Mouse (Mus musculus) ES-E14 (cell line): ENCODE results near the gene Hmga1. TPM values are rescaled to one million over a fixed set of nuclear protein-coding genes. Genes with fewer than 3 reads are reported as not detected.

Experiments used
- DNase-seq: peaks from one replicate; pipeline ENCODE4 v3.0.0-alpha.2; 2013; ENCODE audit warnings: low read depth, low spot score
- H3K27ac ChIP-seq: 2 replicates; pipeline ENCODE4 v1.5.1; 2012; ENCODE audit warnings: low read depth, mild to moderate bottlenecking, low read length, moderate library complexity, mixed read lengths; ENCODE audit not compliant: poor library complexity, insufficient read depth, severe bottlenecking
- H3K36me3 ChIP-seq: 2 replicates; pipeline ENCODE4 v1.6.1; 2012; ENCODE audit warnings: mild to moderate bottlenecking, low read length, moderate library complexity, mixed read lengths; ENCODE audit not compliant: control insufficient read depth, poor library complexity, insufficient read depth, severe bottlenecking
- H3K4me1 ChIP-seq, 2 experiments: fragments of 150-350 bp in 1 of 2; sonication (generic) in 1 of 2; 2 replicates each; pipeline ENCODE4 v1.6.1; 2012; ENCODE audit warnings: low read length in 2 of 2, mild to moderate bottlenecking in 1 of 2, mixed read lengths in 1 of 2; ENCODE audit not compliant: control insufficient read depth in 2 of 2, insufficient read depth in 2 of 2, poor library complexity in 1 of 2
- H3K4me3 ChIP-seq, 2 experiments: fragments of 150-350 bp in 1 of 2; sonication (generic) in 1 of 2; 2 replicates each; pipeline ENCODE4 v1.5.1; 2012; ENCODE audit warnings: low read length in 2 of 2, low read depth in 1 of 2, mild to moderate bottlenecking in 1 of 2, mixed read lengths in 1 of 2; ENCODE audit not compliant: insufficient read depth in 1 of 2, poor library complexity in 1 of 2, severe bottlenecking in 1 of 2
- H3K9ac ChIP-seq: 2 replicates; pipeline ENCODE4 v1.6.1; 2012; ENCODE audit warnings: low read depth, mild to moderate bottlenecking, low read length, mixed read lengths; ENCODE audit not compliant: poor library complexity, insufficient read depth, severe bottlenecking
- H3K9me3 ChIP-seq: fragments of 150-350 bp; sonication (generic); 2 replicates; pipeline ENCODE4 v1.6.1; 2012; ENCODE audit warnings: low read depth, mild to moderate bottlenecking, low read length; ENCODE audit not compliant: control insufficient read depth, insufficient read depth
- CHD2 ChIP-seq: IDR thresholded peaks from 2 replicates; pipeline ENCODE4 v1.6.1; 2014; ENCODE audit warnings: mild to moderate bottlenecking, low read depth, low read length, inconsistent platforms
- HCFC1 ChIP-seq: IDR thresholded peaks from 2 replicates; pipeline ENCODE4 v1.6.1; 2012; ENCODE audit warnings: low read length, inconsistent platforms, borderline replicate concordance; ENCODE audit not compliant: insufficient read depth
- MAFK ChIP-seq: IDR thresholded peaks from 2 replicates; pipeline ENCODE4 v1.6.1; 2014; ENCODE audit warnings: mild to moderate bottlenecking, low read depth, low read length, inconsistent platforms; ENCODE audit not compliant: insufficient read depth
- ZC3H11A ChIP-seq: IDR thresholded peaks from 2 replicates; pipeline ENCODE4 v1.6.1; 2012; ENCODE audit warnings: low read depth, mild to moderate bottlenecking, inconsistent platforms, low read length, borderline replicate concordance
- ZNF384 ChIP-seq: IDR thresholded peaks from 2 replicates; pipeline ENCODE4 v1.6.1; 2012; ENCODE audit warnings: low read depth, low read length, inconsistent platforms
- in situ Hi-C, 2 experiments: fragments of 600-800 bp; cut with MboI; formaldehyde crosslinking; loops; one replicate each; pipeline ENCODE4 v1.15.1; 2025; ENCODE audit warnings: low sequenced_read_pairs in 2 of 2, inconsistent platforms in 1 of 2; ENCODE audit not compliant: unreplicated experiment in 2 of 2
- total RNA-seq: library from RNA; depleted of rRNA; stranded (reverse); fragments of 300-350 nt; gene quantifications from 2 replicates; pipeline ENCODE4 v1.2.3, GENCODE M21; 2012

Gene Hmga1
- total RNA-seq, 1 experiment = 175 TPM

DNA sequence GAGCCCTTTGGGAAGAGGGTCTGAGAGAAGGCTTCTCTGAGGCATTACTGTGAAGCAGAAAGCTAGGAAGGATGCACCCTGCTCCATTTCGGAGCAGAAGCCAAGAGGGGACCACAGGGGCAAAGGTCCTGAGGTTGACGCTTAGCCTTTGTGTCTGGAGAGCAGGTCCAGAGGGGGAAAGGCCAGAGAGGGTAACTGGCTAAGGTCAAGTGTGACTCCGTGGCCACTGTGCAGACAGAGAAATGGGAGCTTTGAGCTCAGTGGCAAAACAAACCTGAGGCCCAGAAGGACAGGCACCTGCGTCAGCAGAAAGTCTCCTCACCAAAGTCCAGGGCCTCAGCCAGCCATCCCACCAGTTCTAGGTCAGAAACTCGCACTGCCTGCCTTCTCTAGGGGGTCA, 47.8 kb upstream of the Hmga1 start:
- Histone ChIP-seq H3K36me3 (no peaks in the 10 kb centered on the region), H3K9me3 (no peaks in the 10 kb centered on the region), H3K9ac (no peak overlapping the region), H3K4me3 (no peak overlapping the region), H3K4me1 (peaks cover 0 to 12% of the 10 kb centered on the region in 2 experiments; a peak in 2 of 4 replicates), H3K27ac (no peak overlapping the region)
- TF ChIP-seq ZNF384 (no peak), MAFK (no peak), CHD2 (no peak), ZC3H11A (no peak), HCFC1 (no peak)
- in situ Hi-C loops = loop anchor here in 1 of 2 experiments (25.0 kb wide), 1 partner anchor 321 kb away; no protein-coding TSS in a partner anchor
- DNase-seq = no peak

DNA sequence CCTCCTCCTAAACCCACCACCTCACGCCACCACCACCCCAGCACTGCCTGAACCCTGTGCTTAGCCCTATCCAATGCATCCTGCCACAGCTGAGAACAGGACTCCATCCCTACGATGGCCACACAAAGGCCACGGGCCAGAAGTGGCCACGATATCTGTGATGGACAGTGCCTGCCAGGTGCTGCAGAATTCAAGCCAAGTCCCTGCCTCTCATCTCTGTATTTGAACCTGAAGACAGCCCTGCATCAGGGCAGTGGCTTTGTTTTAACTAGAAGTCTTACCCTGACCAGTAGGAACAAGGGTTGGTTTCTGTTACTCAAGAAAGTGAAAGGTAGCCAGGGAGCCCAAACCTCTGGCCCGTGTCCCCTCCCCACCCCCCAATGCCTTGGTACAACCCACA, 47.2 kb upstream of the Hmga1 start:
- DNase-seq = no peak
- Histone ChIP-seq H3K27ac (no peak overlapping the region), H3K4me3 (no peak overlapping the region), H3K9ac (no peak overlapping the region), H3K9me3 (no peaks in the 10 kb centered on the region), H3K36me3 (no peaks in the 10 kb centered on the region), H3K4me1 (peaks cover 0 to 14% of the 10 kb centered on the region in 2 experiments; a peak in 2 of 4 replicates)
- TF ChIP-seq MAFK (no peak), HCFC1 (no peak), ZC3H11A (no peak), ZNF384 (no peak), CHD2 (no peak)
- in situ Hi-C loops = loop anchor here in 1 of 2 experiments (25.0 kb wide), 1 partner anchor 322 kb away; no protein-coding TSS in a partner anchor

DNA sequence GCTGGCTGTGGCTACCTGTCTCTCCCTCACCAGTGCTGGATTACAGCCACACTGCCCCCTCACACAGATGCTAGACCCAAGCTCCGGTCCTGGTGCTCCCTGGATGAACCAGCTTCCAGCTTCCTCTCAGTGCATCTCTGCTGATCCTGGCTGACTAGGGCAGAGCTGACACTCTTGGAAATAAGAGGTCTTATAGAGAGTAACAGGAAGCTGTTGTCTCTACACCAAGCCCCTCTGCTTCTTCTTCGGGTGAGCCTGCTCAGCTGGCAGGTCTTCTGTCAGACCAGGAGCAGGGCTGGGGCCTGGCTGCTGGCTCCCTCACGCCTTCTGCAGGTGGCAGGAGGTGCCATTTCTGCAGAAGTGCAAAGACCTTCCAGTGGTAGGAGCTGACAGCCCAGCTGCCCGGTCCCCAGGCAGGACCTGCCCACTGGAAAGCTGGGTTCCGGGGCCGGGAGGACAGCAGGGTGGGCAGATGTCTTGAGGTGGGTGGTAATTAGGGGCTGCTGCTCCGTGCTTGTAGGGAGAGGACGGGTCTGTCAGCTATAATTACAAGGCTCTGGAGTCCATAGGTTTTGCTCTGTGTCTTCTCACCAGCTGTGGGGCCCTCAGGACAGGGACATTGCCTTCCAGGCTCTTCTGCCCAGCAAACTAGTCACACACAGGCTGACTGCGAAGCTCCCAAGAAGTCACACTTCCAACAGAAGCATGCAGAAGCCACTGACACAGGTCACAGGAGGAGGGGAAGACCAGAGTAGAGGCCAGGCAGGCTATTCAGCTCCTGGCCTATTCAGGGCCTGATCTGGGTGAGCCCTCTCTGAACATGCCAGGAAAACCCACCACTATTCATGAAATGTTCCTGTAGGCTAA, 45.8 kb upstream of the Hmga1 start:
- no peak overlapping the region for H3K4me3 ChIP-seq
- in situ Hi-C loops = loop anchor here (10.0 to 25.0 kb wide), 2 partner anchors 296 to 323 kb away; no protein-coding TSS in a partner anchor
- H3K27ac ChIP-seq = no peak overlapping the region
- TF ChIP-seq HCFC1 = no peak
- TF ChIP-seq ZC3H11A = no peak
- TF ChIP-seq CHD2 = no peak
- no peak for TF ChIP-seq MAFK
- no peak for TF ChIP-seq ZNF384
- H3K36me3 ChIP-seq = no peaks in the 10 kb centered on the region
- H3K9ac ChIP-seq = no peak overlapping the region
- peaks cover 0 to 8% of the 10 kb centered on the region in 2 experiments; a peak in 1 of 4 replicates for H3K4me1 ChIP-seq
- no peaks in the 10 kb centered on the region for H3K9me3 ChIP-seq
- DNase-seq = no peak

DNA sequence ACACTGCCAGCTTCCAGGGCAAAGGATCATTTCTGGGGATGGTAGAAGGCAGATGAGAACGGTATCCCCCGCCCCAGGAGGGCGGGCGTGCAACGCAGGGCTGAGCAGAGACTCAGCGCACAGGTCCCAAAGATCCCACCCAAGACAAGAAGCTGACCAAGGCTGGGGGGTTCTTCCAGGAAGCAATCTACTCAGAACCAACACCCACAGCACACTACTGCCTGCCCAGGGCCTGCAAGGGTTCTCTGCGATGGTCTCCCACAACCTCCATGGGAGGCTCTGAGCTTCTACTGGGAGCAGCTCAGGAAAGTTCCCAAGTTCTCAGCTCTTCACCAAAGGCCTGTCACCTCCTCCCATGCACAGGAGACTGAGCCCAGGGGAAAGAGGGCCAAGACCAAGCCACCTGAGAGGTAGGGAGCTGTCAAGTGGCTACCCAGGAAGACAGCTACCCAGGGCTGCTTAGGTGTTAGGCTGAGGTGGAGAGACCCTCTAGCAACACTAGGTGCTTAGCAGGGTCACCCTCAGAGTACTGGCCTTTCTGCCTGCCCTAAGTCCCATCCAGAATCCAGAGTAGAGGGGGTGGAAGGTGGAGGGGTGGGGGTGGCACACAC, 45.1 kb upstream of the Hmga1 start:
- Histone ChIP-seq H3K9ac (no peak overlapping the region), H3K36me3 (no peaks in the 10 kb centered on the region), H3K27ac (no peak overlapping the region), H3K4me1 (peaks cover 0 to 6% of the 10 kb centered on the region in 2 experiments; a peak in 1 of 4 replicates), H3K4me3 (peak overlapping the region; percentile 34 to 73; a peak in 2 of 4 replicates), H3K9me3 (no peaks in the 10 kb centered on the region)
- DNase-seq = no peak
- TF ChIP-seq ZC3H11A = no peak
- TF ChIP-seq MAFK = no peak
- TF ChIP-seq CHD2 = no peak
- no peak for TF ChIP-seq HCFC1
- no peak for TF ChIP-seq ZNF384
- in situ Hi-C loops = loop anchor here (10.0 to 25.0 kb wide), 2 partner anchors 296 to 324 kb away; no protein-coding TSS in a partner anchor
